Mouse (Mus musculus) WW6 (cell line): ENCODE data around the gene Slc16a8.

Experiments used
- DNase-seq: peaks from one replicate; pipeline ENCODE4 v3.0.0-alpha.2; 2013; ENCODE audit warnings: low read depth, low spot score

The Slc16a8 gene

GRCm38 (mm10) chr15:79254661-79255060 is at the start of gene Slc16a8:
Gene Slc16a8 (minus strand): TSS chr15:79254761.
- DNase-seq, result no peak

- DNase-seq, result no peak
These were observed 49.2 kb upstream of the Slc16a8 start for GRCm38 (mm10) chr15:79303725-79304124.

- DNase-seq, result no peak
These were observed 45.1 kb upstream of the Slc16a8 start for GRCm38 (mm10) chr15:79299563-79300155.

GRCm38 (mm10) chr15:79298553-79298952 is 44.0 kb upstream of the Slc16a8 start:
- no peak for DNase-seq

GRCm38 (mm10) chr15:79292779-79293178 is 38.2 kb upstream of the Slc16a8 start:
- DNase-seq, result no peak

GRCm38 (mm10) chr15:79290340-79290739 is 35.8 kb upstream of the Slc16a8 start:
- no peak for DNase-seq

- DNase-seq, result no peak
These were observed 34.9 kb upstream of the Slc16a8 start for GRCm38 (mm10) chr15:79289441-79289840.

- DNase-seq, result no peak
These were observed 33.8 kb upstream of the Slc16a8 start for GRCm38 (mm10) chr15:79288387-79288786.

GRCm38 (mm10) chr15:79287091-79287490 is 32.5 kb upstream of the Slc16a8 start:
- DNase-seq, result no peak

- no peak for DNase-seq
These were observed 31.6 kb upstream of the Slc16a8 start for GRCm38 (mm10) chr15:79286141-79286540.

GRCm38 (mm10) chr15:79285399-79285798 is 30.8 kb upstream of the Slc16a8 start, which contains the start of gene Baiap2l2:
Gene Baiap2l2 (minus strand): TSS chr15:79285537.
- no peak for DNase-seq

- DNase-seq, result no peak
These were observed 28.8 kb upstream of the Slc16a8 start for GRCm38 (mm10) chr15:79283371-79283770.

GRCm38 (mm10) chr15:79282434-79282833 is 27.9 kb upstream of the Slc16a8 start:
- DNase-seq, result no peak

- DNase-seq, result peak; percentile 65
These were observed 26.8 kb upstream of the Slc16a8 start for GRCm38 (mm10) chr15:79281389-79281788.

- DNase-seq, result no peak
These were observed 26.3 kb upstream of the Slc16a8 start for GRCm38 (mm10) chr15:79280850-79281249.

- peak; percentile 70 for DNase-seq
These were observed 25.6 kb upstream of the Slc16a8 start for GRCm38 (mm10) chr15:79280209-79280608.

GRCm38 (mm10) chr15:79277728-79278127 is 23.2 kb upstream of the Slc16a8 start:
- no peak for DNase-seq

- no peak for DNase-seq
These were observed 18.5 kb upstream of the Slc16a8 start for GRCm38 (mm10) chr15:79273020-79273419.

GRCm38 (mm10) chr15:79271124-79271746 is 16.7 kb upstream of the Slc16a8 start:
- no peak for DNase-seq

GRCm38 (mm10) chr15:79270317-79271123 is 16.0 kb upstream of the Slc16a8 start:
- DNase-seq, result peak; percentile 58

- DNase-seq, result no peak
These were observed 14.0 kb upstream of the Slc16a8 start for GRCm38 (mm10) chr15:79268521-79268920.

GRCm38 (mm10) chr15:79265384-79265783 is 10.8 kb upstream of the Slc16a8 start:
- no peak for DNase-seq

- no peak for DNase-seq
These were observed 9.2 kb upstream of the Slc16a8 start for GRCm38 (mm10) chr15:79263726-79264125.
